In genomic region chr1:165708686-165709380, GRCm38 (mm10) we compare ENCODE assay signal across 9 mouse cellular contexts. TPM values are rescaled to one million over a fixed set of nuclear protein-coding genes. Genes with fewer than 3 reads are reported as not detected.
A peak's percentile ranks its signal among the peaks of the same experiment; 100 is the strongest.
DNase-seq lines count a peak whose midpoint lies in the region; ATAC-seq and TF ChIP-seq lines count a peak whose summit lies in the region.
"Had no signal": no experiment of that assay in that cellular context is flagged by ENCODE, and none has a peak within 500 bp of the region (broad histone marks: within the 10 kb centered on the region; RNA-seq: fewer than 3 reads in every experiment).

No protein-coding gene starts in this region.

- peak overlapping the region; percentile 91 for H3K27ac ChIP-seq in kidney, postnatal 0 days
- H3K27ac ChIP-seq in embryonic facial prominence, embryonic 13.5 days, result no peak overlapping the region
- H3K27ac ChIP-seq in limb, embryonic 10.5 days, result 0 out of 2 replicates have a peak overlapping the region, but pooled peaks have one; percentile 86
- no peak overlapping the region; the same call in 1 of the 2 replicates for H3K27ac ChIP-seq in left cerebral cortex, adult 2 months

- peaks cover 27% of the 10 kb centered on the region for H3K4me1 ChIP-seq in kidney, postnatal 0 days (replicated peaks; ENCODE audit: insufficient read depth, low read length)
- H3K4me1 ChIP-seq in embryonic facial prominence, embryonic 13.5 days, result peaks cover 6% of the 10 kb centered on the region
- peaks cover 27% of the 10 kb centered on the region for H3K4me1 ChIP-seq in limb, embryonic 10.5 days

- H3K4me3 ChIP-seq in kidney, postnatal 0 days (replicated peaks; ENCODE audit: low read depth, low read length), result peak overlapping the region; percentile 82
- peak overlapping the region; percentile 72; the same call in 1 of the 2 replicates for H3K4me3 ChIP-seq in embryonic facial prominence, embryonic 13.5 days
- peak overlapping the region; percentile 72; the same call in 1 of the 2 replicates for H3K4me3 ChIP-seq in limb, embryonic 10.5 days
- H3K4me3 ChIP-seq in left cerebral cortex, adult 2 months, result no peak overlapping the region

- no peak overlapping the region for H3K9ac ChIP-seq in kidney, postnatal 0 days (ENCODE audit: low read depth, low read length)
- H3K9ac ChIP-seq in embryonic facial prominence, embryonic 13.5 days, result peak overlapping the region; percentile 81; the same call in 1 of the 2 replicates

- no peak for ATAC-seq in kidney, postnatal 0 days (replicated peaks; ENCODE audit: low FRiP score, low read depth)
- ATAC-seq in embryonic facial prominence, embryonic 13.5 days (ENCODE audit: insufficient number of reproducible peaks, insufficient read depth, low FRiP score, low TSS enrichment, low read depth), result no peak
- ATAC-seq: Patski had no signal

- TF ChIP-seq CTCF in kidney, postnatal 0 days (IDR thresholded peaks at IDR 0.05; ENCODE audit: low read depth), result no peak
- TF ChIP-seq CTCF in left cerebral cortex, adult 2 months (IDR thresholded peaks at IDR 0.05), result no peak

- DNase-seq in kidney, postnatal 0 days (ENCODE audit: low spot score), result peak; percentile 49
- DNase-seq in kidney, adult 9 months, result no peak
- no peak for DNase-seq in limb, embryonic 10.5 days (ENCODE audit: low spot score)
- peak; percentile 52 for DNase-seq in splenic B cell, adult 2 months (ENCODE audit: low read depth, low spot score)
- DNase-seq in left cerebral cortex, adult 2 months (ENCODE audit: extremely low spot score in 1 of 2, low spot score in 2 of 2), result no peak
- no peak for DNase-seq in adrenal gland, adult 18-20 months (ENCODE audit: low spot score in 2 of 2)
- no peak for DNase-seq in cerebellum, adult 11-12 months

- no peaks in the 10 kb centered on the region for H3K27me3 ChIP-seq in kidney, postnatal 0 days (ENCODE audit: insufficient read depth, low read length)
- peaks cover 30% of the 10 kb centered on the region for H3K27me3 ChIP-seq in embryonic facial prominence, embryonic 13.5 days
- H3K27me3 ChIP-seq in limb, embryonic 10.5 days (ENCODE audit: low read depth, poor library complexity, severe bottlenecking), result peaks cover 58% of the 10 kb centered on the region
- no peaks in the 10 kb centered on the region for H3K27me3 ChIP-seq in splenic B cell, adult 2 months (ENCODE audit: control insufficient read depth, insufficient read depth, low read length, poor library complexity, severe bottlenecking)

- intact Hi-C loops in left cerebral cortex, adult 2 months (cut with DNase I), result no loop called here

- peak overlapping the region; percentile 93 for H3K4me2 ChIP-seq in kidney, postnatal 0 days (ENCODE audit: low read length)
- peak overlapping the region; percentile 94 for H3K4me2 ChIP-seq in embryonic facial prominence, embryonic 13.5 days

- no peaks in the 10 kb centered on the region for H3K9me3 ChIP-seq in kidney, postnatal 0 days (replicated peaks; ENCODE audit: low read length)
- H3K9me3 ChIP-seq in embryonic facial prominence, embryonic 13.5 days, result no peaks in the 10 kb centered on the region
- H3K9me3 ChIP-seq in limb, embryonic 10.5 days (replicated peaks), result no peaks in the 10 kb centered on the region

- WGBS in kidney, postnatal 0 days, result 28% methylated on average over 9 of the region's 9 CpGs
- WGBS in embryonic facial prominence, embryonic 13.5 days, result 37% methylated on average over 9 of the region's 9 CpGs
- WGBS in limb, embryonic 10.5 days, result 37% methylated on average over 9 of the region's 9 CpGs

- no peaks in the 10 kb centered on the region for H3K36me3 ChIP-seq in kidney, postnatal 0 days (ENCODE audit: insufficient read depth, low read length)
- H3K36me3 ChIP-seq in embryonic facial prominence, embryonic 13.5 days, result no peaks in the 10 kb centered on the region
- H3K36me3 ChIP-seq in limb, embryonic 10.5 days, result no peaks in the 10 kb centered on the region
- no peaks in the 10 kb centered on the region for H3K36me3 ChIP-seq in splenic B cell, adult 2 months (ENCODE audit: control insufficient read depth, insufficient read depth, low read length, poor library complexity, severe bottlenecking)

RNA-seq across cellular contexts. Expression of gene Rcsd1, which starts 0.7 kb away (rescaled TPM):
- polyA plus RNA-seq in kidney, postnatal 0 days (2015; fragmentation: Nextera tagmentation; extraction: Ambion mirVana), result 53.7 and 57.5 TPM in 2 replicates
- polyA plus RNA-seq in embryonic facial prominence, embryonic 13.5 days (2015; fragmentation: Nextera tagmentation; extraction: Ambion mirVana), result 13.9 and 16.8 TPM in 2 replicates
- 10.1 and 10.8 TPM in 2 replicates for polyA plus RNA-seq in limb, embryonic 10.5 days (2016; fragmentation: Nextera tagmentation; extraction: Ambion mirVana)
- total RNA-seq in left cerebral cortex, adult 2 months (2021), result 1 to 10 TPM; 4.9 to 5.8 TPM
- total RNA-seq in adrenal gland, adult 18-20 months (2021), result 10 to 100 TPM; 13.5 to 15.2 TPM

RNA-seq across cellular contexts. Expression of gene Creg1, which starts 54.7 kb away (rescaled TPM):
- polyA plus RNA-seq in kidney, postnatal 0 days (2015; fragmentation: Nextera tagmentation; extraction: Ambion mirVana), result 89.9 and 90.2 TPM in 2 replicates
- 43.8 and 60.0 TPM in 2 replicates for polyA plus RNA-seq in embryonic facial prominence, embryonic 13.5 days (2015; fragmentation: Nextera tagmentation; extraction: Ambion mirVana)
- polyA plus RNA-seq in limb, embryonic 10.5 days (2016; fragmentation: Nextera tagmentation; extraction: Ambion mirVana), result 31.5 and 36.0 TPM in 2 replicates
- total RNA-seq in left cerebral cortex, adult 2 months (2021), result 10 to 100 TPM; 24.8 to 29.0 TPM
- total RNA-seq in adrenal gland, adult 18-20 months (2021), result 10 to 100 TPM; 68.6 to 77.2 TPM

Comparison
In these comparisons a context has a peak if more than half of its experiments do, and no peak if none do; other contexts are left out.
1. DNase-seq: peak in kidney, postnatal 0 days (single experiment) and splenic B cell, adult 2 months (single experiment); none in kidney, adult 9 months (single experiment), limb, embryonic 10.5 days (single experiment), left cerebral cortex, adult 2 months (0 of 2), adrenal gland, adult 18-20 months (0 of 2) and cerebellum, adult 11-12 months (single experiment).
2. H3K27ac ChIP-seq: peak in kidney, postnatal 0 days (single experiment) and limb, embryonic 10.5 days (single experiment); none in embryonic facial prominence, embryonic 13.5 days (single experiment) and left cerebral cortex, adult 2 months (single experiment).